Mouse (Mus musculus) spleen, adult 2 months (tissue): ENCODE data around the gene Zfp626. TPM values are rescaled to one million over a fixed set of nuclear protein-coding genes. Genes with fewer than 3 reads are reported as not detected.
"Not testable (repeated sequence)": the region's sequence is repeated elsewhere in the genome, so short reads cannot be mapped to it uniquely, and the experiment has no call there.

Source experiments
- DNase-seq, 2 experiments: peaks; one replicate each; pipeline versions ENCODE4 v3.0.0 to v3.0.0-alpha.2; 2012 to 2021; ENCODE audit warnings: low spot score in 2 of 2, low read depth in 1 of 2
- H3K27ac ChIP-seq: fragments of 200-500 bp; 2 replicates; pipeline ENCODE4 v1.5.1; 2012; ENCODE audit warnings: low read length, inconsistent platforms; ENCODE audit not compliant: insufficient read depth
- H3K27me3 ChIP-seq: fragments of 200-500 bp; 2 replicates; pipeline ENCODE4 v1.6.1; 2012; ENCODE audit warnings: mild to moderate bottlenecking, moderate library complexity, low read length, inconsistent platforms; ENCODE audit not compliant: control insufficient read depth, insufficient read depth
- H3K36me3 ChIP-seq: fragments of 200-500 bp; 2 replicates; pipeline ENCODE4 v1.6.1; 2012; ENCODE audit warnings: mild to moderate bottlenecking, low read length, inconsistent platforms; ENCODE audit not compliant: control insufficient read depth, insufficient read depth
- H3K4me1 ChIP-seq: fragments of 200-500 bp; 2 replicates; pipeline ENCODE4 v1.6.1; 2011; ENCODE audit warnings: inconsistent platforms; ENCODE audit not compliant: control insufficient read depth, insufficient read depth, insufficient read length
- H3K4me3 ChIP-seq: fragments of 200-500 bp; 2 replicates; pipeline ENCODE4 v1.5.1; 2011; ENCODE audit warnings: mild to moderate bottlenecking, inconsistent platforms; ENCODE audit not compliant: insufficient read depth, insufficient read length; ENCODE audit errors: extremely low read depth
- CTCF ChIP-seq: fragments of 200-500 bp; IDR thresholded peaks from 2 replicates; pipeline ENCODE4 v1.5.1; 2011; ENCODE audit warnings: mild to moderate bottlenecking, inconsistent platforms; ENCODE audit not compliant: insufficient read depth, insufficient read length, insufficient replicate concordance; ENCODE audit errors: extremely low read depth
- POLR2A ChIP-seq: fragments of 200-500 bp; IDR thresholded peaks from 2 replicates; pipeline ENCODE4 v1.6.1; 2011; ENCODE audit warnings: low read depth, low read length, inconsistent platforms
- WGBS: fragments of 180-500 bp; shearing (Covaris S2); methylation state at CpG from one replicate; pipeline ENCODE4 v1.1.7; 2018; 5-methylcytosine and 5-hydroxymethylcytosine counted together
- polyA plus RNA-seq: library from polyadenylated mRNA; depleted of rRNA; stranded (reverse); fragments of >200 nt; gene quantifications from 2 replicates; pipeline ENCODE4 v1.2.3, GENCODE M21; 2012

Gene Zfp626
- polyA plus RNA-seq, 1 experiment: 0.75 TPM

- H3K4me3 ChIP-seq: no peak overlapping the region
- no peak overlapping the region for H3K27ac ChIP-seq
- no peaks in the 10 kb centered on the region for H3K27me3 ChIP-seq
- WGBS: 92% methylated on average over 5 of the region's 5 CpGs
- no peaks in the 10 kb centered on the region for H3K36me3 ChIP-seq
- no peak for DNase-seq
- TF ChIP-seq POLR2A (no peak), CTCF (no peak)
- H3K4me1 ChIP-seq: no peaks in the 10 kb centered on the region; the same call in 1 of the 2 replicates
Observed at GRCm38 (mm10) chr7:27802986-27803385, 4.0 kb upstream of the Zfp626 start.

GRCm38 (mm10) chr7:27804297-27805030 is 2.5 kb upstream of the Zfp626 start:
- peaks cover 5% of the 10 kb centered on the region for H3K36me3 ChIP-seq
- H3K27ac ChIP-seq: peak overlapping the region; percentile 56
- peak; percentile 28 to 74 for DNase-seq
- peak overlapping the region; percentile 84 for H3K4me3 ChIP-seq
- H3K4me1 ChIP-seq: no peaks in the 10 kb centered on the region; the same call in 1 of the 2 replicates
- H3K27me3 ChIP-seq: no peaks in the 10 kb centered on the region
- 1% methylated on average over 25 of the region's 25 CpGs for WGBS
- TF ChIP-seq CTCF (no peak), POLR2A (peak; percentile 59)

- 90% methylated on average over 7 of the region's 7 CpGs for WGBS
- H3K27me3 ChIP-seq, H3K27ac ChIP-seq, H3K4me1 ChIP-seq, DNase-seq, H3K4me3 ChIP-seq: not testable (repeated sequence)
- H3K36me3 ChIP-seq: peaks cover 11% of the 10 kb centered on the region
Observed at GRCm38 (mm10) chr7:27807305-27807704, 309 bp downstream of the Zfp626 start.

GRCm38 (mm10) chr7:27818526-27819110 is 11.6 kb downstream of the Zfp626 start:
- Histone ChIP-seq H3K27ac (no peak overlapping the region), H3K36me3 (peaks cover 14% of the 10 kb centered on the region), H3K4me1 (no peaks in the 10 kb centered on the region), H3K4me3 (no peak overlapping the region), H3K27me3 (no peaks in the 10 kb centered on the region)
- DNase-seq: no peak
- WGBS: 94% methylated on average over 7 of the region's 7 CpGs
- TF ChIP-seq CTCF (no peak), POLR2A (no peak)

- Histone ChIP-seq H3K27ac (no peak overlapping the region), H3K36me3 (peaks cover 9% of the 10 kb centered on the region), H3K4me3 (no peak overlapping the region), H3K4me1 (no peaks in the 10 kb centered on the region), H3K27me3 (no peaks in the 10 kb centered on the region)
- DNase-seq: no peak
- TF ChIP-seq POLR2A: no peak
- TF ChIP-seq CTCF: no peak
Observed at GRCm38 (mm10) chr7:27822611-27823010, 15.6 kb downstream of the Zfp626 start.

- Histone ChIP-seq H3K27ac (no peak overlapping the region), H3K27me3 (no peaks in the 10 kb centered on the region), H3K4me1 (no peaks in the 10 kb centered on the region; the same call in none of the 2 replicates), H3K36me3 (no peaks in the 10 kb centered on the region), H3K4me3 (no peak overlapping the region)
- WGBS: 88% methylated on average over 2 of the region's 2 CpGs
- no peak for DNase-seq
- TF ChIP-seq CTCF (no peak), POLR2A (no peak)
Observed at GRCm38 (mm10) chr7:27834131-27834530, 27.1 kb downstream of the Zfp626 start.

GRCm38 (mm10) chr7:27837896-27838295 is 30.9 kb downstream of the Zfp626 start:
- no peak for DNase-seq
- TF ChIP-seq POLR2A: no peak
- TF ChIP-seq CTCF: no peak
- Histone ChIP-seq H3K27me3 (no peaks in the 10 kb centered on the region), H3K27ac (no peak overlapping the region), H3K4me1 (no peaks in the 10 kb centered on the region; the same call in none of the 2 replicates), H3K4me3 (peak overlapping the region; percentile 83), H3K36me3 (no peaks in the 10 kb centered on the region)
- 36% methylated on average over 6 of the region's 6 CpGs for WGBS
